Mouse (Mus musculus): ENCODE measurements around the gene Cttn.

- no peak for TF ChIP-seq HCFC1 (IDR thresholded peaks at IDR 0.05; ENCODE audit: low read depth, low read length)
- TF ChIP-seq CTCF (conservative IDR thresholded peaks at IDR 0.05 in 1 of 2, IDR thresholded peaks at IDR 0.05 in 1 of 2; ENCODE audit: low read depth in 2 of 2, low read length in 2 of 2), result no peak
- TF ChIP-seq POLR2A (IDR thresholded peaks at IDR 0.05; ENCODE audit: low read depth, low read length), result no peak
- no peak for TF ChIP-seq POLR2AphosphoS2 (IDR thresholded peaks at IDR 0.05; ENCODE audit: low read depth, low read length)
- TF ChIP-seq TCF12 (IDR thresholded peaks at IDR 0.05; ENCODE audit: low read depth, low read length), result no peak
Measured at GRCm38 (mm10) chr7:144461246-144461902, 9.4 kb downstream of the Cttn start.

Data from CH12.LX (cell line).